Mouse (Mus musculus) leukemia stem cell, adult 10-12 weeks (primary cell): ENCODE measurements around the gene Pdyn. TPM values are rescaled to one million over a fixed set of nuclear protein-coding genes. Genes with fewer than 3 reads are reported as not detected.

Experiments
- polyA plus RNA-seq: library from polyadenylated mRNA; stranded (reverse); fragments of >175 nt; gene quantifications from 2 replicates; pipeline ENCODE4 v1.2.3, GENCODE M21; 2012; ENCODE audit warnings: low replicate concordance

Gene Pdyn
- polyA plus RNA-seq, result not detected in 2 replicates

GRCm38 (mm10) chr2:129699484-129700158 is at the start of gene Pdyn:
Gene Pdyn (minus strand): TSS chr2:129699844.

Other genes starting within 250 kb of the Pdyn start
- not detected in 2 replicates for gene F830045P16Rik, start 163.2 kb downstream of the Pdyn start, polyA plus RNA-seq
- 38.4 and 40.9 TPM in 2 replicates for gene Sirpa, start 107.0 kb downstream of the Pdyn start, polyA plus RNA-seq
- gene Stk35, start 100.7 kb upstream of the Pdyn start, polyA plus RNA-seq, result 6.3 and 21.8 TPM in 2 replicates